Mouse (Mus musculus) cerebellum, postnatal 4 days (tissue): ENCODE data around the gene Abhd5.

Source experiments
- DNase-seq, 2 experiments: peaks; one replicate each; pipeline ENCODE4 v3.0.0; 2022; ENCODE audit warnings: low spot score in 2 of 2, mixed read lengths in 1 of 2

Gene Abhd5

DNA sequence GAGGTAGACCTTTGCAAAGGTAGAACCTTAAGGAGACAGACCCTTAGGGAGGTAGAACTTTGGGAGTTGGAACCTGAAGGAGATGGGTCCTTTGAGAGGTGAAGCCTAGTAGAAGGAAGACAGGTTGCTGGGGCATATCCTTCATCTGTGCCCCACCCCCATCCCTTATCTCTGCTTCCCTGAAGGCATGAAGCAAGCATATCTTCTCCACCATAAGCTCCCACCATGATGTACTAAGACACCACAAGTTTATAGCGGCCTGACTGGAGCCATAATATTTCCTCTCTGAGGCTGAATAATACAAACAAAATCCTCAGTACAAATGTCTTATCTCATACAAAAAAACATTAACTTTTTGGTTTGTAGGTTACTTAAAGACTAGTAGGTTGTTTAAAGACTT, 3.5 kb upstream of the Abhd5 start:
- no peak for DNase-seq

DNA sequence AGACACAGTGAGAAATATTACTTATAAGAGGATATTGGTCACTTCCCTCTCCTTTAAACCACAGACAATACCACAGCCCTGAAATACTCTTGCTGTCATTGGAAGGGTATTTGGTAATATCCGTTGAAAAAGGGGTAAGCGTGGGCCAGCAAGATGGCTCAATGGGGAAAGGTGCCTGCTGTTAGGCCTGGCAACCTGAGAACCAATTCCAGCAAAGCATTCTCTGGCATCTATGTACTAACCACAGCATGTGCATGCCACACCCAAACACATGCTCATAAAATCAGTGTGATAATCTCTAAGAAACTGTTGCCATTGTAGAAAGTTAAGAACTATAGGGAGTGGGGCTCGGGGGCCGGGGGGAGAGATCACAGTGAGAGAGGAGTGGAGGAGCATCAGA, 2.1 kb upstream of the Abhd5 start:
- no peak for DNase-seq

DNA sequence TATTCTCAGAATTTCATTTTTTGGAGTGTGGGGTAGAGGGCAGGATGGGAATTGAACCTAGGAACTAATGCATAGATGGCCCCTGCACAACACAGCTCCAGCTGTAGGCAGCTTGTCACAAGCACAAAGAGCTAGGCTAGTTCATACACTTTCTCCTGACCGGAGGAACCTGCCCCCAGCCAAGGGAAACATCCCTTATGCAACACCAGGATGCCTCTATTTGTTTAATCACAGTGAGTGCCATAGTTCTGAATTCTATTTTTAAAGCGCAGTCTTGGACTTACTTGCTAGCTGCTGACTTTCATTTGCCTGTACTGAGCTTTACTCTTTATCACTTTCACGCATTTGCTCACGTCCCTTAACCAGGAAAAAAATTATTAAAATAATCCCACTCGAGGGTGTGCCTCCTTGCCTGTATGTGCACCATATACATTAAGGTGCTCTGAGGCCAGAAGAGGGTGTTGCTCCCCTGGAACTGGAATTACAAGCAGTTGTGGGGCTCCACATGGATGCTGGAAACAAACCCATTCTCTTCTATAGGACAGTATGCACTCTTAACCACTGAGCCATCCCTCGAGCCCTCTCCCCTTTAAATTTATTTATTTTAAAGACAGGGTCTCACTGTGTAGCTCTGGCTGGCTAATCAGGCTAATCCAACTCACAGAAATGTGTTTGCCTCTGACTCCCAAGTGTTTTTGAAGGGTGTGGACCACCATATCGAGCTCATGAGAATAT, 845 bp upstream of the Abhd5 start:
- no peak for DNase-seq

DNA sequence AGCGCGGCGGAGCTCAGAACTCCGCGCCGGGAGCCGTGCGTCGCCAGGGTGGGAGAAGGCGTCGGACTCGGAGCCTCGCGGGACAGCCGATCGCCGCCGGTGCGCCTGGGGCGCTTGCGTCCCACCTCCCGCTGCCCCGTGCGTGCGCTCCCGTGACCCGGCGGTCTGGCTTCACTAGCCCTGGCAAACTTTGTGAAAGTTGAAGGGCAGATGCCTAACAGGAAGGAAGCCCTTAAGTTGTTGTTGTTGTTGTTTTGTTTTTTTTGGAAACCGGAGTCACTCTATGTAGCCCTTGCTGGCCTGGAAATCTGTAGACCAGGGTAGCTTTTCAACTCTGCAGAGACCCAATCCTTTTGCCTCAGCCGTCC, 601 bp downstream of the Abhd5 start:
- DNase-seq, result no peak

DNA sequence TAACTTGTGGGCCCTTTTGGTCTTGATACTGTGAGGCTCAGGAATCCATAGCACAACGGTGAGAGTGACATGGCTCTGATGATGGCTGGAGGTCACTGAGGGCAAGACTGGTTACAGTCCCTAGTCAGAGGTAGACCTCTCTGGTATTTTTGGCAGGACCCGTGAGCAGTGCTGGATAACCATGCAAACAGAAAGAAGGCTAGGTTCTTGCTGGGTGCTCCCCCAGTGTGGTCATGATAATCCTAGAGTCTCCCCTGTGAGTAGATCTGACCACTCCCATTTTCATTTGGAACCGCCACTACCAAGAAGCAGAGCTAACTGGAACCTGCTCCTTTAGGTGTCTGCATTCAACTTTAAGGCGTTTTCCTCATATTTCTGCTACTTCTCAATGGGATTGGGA, 1.5 kb downstream of the Abhd5 start:
- no peak for DNase-seq

DNA sequence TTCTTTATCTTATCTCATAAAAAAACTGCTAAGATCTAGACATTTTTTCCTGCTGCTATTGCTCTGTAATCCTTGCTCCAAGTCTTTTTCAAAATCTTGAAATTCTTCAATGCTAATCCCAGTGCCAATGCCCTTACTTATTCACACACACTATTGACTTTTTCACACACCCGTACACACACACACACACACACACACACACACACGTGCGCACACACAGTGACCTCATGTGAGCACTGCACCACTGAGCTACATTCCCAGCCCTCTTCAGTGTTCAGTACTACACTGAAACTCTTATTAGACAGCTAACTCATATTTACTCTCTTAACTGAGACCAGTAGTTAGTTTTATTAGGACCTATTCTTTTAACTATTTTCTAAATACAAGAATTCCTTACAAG, 2.8 kb downstream of the Abhd5 start:
- no peak for DNase-seq

DNA sequence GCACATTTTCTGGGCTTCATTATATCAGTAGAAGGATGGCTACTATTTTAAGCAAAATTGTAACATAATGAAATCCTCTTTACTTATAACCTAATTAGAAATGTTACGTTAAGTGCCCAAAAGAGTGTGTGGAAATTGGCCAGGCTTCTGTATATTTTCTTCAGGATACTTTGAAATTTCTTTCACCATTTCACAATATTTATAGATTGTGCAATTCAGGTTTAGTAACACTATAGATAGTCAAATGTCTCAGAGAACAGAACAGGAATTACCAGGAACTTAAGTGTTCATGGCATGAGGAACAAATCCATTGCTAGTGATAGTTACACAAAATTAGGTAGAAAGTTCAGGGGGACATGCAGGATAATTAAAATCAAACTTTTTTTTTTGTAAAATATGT, 5.7 kb downstream of the Abhd5 start:
- DNase-seq, result no peak

DNA sequence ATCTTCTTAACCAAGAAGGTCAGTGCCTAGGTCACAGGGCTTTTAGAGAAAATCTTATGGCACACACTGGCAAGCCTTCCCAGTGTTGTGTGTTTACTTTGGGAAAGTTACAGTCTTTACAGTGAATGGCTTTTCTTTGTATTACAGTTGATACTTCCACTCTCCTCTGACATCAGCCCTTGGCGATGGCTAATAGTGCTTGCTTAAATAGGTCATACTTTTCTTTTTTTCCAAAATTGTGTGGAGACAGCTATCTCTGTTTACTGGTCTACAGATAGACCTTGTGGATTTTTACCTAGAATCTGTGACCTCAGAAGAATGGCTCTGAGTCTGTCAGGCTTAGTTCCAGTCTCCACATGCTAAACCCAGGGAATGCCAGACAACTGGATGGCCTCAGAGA, 6.2 kb downstream of the Abhd5 start:
- no peak for DNase-seq

DNA sequence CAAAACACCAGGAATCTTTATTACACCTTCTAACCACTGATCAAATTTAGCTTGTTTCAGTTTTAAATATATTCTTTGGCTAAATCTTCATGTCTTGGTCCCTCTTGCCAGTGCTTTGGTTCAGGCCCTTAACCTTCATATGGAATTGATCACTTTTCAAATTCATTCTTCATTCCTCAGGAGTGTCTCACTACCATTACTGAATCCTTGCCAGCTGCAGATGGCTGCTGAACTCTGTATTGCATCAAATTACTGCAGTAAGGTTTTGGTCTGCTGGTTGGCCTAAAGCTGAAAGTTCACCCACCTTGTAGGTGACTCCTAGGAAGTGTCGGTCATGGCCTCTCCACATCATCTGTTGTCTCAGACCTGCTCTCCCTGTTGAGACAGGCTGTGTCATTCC, 12.8 kb downstream of the Abhd5 start:
- no peak for DNase-seq

DNA sequence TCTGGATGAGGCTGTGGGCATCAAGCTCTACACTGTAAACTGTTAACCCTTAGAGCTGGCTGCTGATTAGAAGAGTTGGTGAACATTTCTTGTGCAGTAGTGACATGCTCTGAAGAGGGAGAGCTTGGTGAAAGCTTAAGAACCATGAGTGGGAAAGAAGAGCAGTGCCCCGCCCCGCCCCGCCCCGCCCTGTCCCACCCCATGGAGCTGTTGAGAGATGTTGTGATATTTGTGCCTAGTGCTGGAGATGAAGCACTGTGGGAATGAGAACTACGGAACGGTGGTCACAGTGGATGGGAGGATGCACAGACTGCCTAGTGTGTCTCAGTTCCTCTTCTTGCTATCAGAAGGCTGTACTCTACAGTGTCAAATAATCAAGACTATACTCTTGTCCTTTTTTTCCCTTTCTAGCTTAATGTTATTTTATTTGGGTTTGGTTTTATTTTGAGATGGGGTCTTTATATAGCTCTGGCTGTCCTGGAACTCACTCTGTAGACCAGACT, 18.9 kb downstream of the Abhd5 start:
- no peak for DNase-seq

DNA sequence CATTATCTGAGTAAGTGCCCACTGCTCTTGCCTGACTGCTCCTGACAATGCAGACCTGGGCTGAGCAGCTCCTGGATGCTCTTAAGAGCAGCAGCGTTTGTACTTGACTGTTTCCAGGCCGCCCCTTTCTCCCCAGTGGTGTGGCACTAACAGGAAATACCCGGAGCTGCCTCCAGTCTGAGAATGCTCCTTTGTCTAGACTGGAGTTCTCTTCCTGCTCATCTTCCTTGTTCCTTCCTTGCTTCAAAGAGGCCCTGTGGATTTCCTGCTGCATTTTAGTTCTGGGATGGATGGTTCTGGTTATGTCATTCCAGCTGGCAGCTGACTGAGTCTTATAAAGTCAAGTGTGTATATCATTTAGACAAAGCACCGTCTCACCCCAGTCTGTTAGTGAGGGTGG, 21.1 kb downstream of the Abhd5 start:
- DNase-seq, result no peak

DNA sequence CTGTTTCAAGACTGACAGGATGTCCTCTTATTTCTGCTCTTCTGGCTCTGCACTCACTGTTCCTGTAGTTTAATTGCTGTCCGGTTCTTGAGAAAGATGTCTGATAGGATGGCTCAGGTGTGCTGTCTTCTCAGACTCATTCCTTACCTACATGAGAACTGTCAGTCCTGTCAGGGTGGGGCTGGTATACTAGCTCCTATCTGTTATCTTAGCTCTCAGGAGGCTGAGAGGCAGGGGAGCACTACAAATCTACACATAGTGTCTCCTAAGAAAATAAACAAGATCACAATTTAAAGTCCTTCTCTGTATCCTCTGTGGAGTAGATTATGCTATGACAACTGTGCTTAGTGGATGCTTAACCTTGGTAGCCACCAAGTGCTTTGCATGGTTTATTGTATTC, 21.6 kb downstream of the Abhd5 start:
- DNase-seq, result no peak

DNA sequence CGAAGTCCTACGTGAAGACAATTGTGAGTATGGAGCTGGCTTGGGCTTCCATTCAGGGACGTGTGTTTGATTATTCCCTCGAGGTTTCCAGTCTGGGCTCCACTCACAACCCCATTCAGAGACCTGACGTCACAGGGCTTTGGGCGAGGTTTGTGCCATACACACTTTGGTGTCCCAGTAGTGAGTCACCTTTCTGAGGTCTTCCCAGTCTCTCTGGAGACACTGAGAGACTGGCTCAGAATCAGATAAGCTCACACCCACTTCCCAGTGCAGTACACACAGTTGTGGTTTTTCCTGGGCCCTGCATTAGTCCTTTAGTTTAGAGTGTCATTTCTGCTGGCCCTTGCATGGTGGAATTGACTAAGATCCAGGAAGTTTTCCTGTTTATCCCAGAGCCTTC, 27.6 kb downstream of the Abhd5 start:
- DNase-seq, result no peak

DNA sequence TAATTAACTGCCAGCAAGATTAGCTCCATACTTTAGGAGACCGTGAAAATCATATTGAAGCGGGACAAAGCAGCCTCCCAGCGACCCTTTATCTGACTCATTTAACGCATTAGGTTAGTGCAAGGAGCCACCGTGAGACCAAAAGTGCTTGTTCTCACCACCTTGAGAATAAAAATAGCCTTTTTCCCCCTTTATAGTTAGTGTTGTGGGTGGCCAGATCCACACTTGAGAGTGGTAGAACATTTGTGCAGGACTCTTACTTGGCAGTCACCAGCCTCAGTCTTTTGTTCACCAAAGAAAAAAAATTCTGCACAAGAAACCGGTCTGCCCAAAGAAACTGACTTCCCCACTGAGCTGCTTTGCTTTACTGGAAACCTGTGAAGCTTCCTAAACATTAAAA, 29.6 kb downstream of the Abhd5 start:
- no peak for DNase-seq

DNA sequence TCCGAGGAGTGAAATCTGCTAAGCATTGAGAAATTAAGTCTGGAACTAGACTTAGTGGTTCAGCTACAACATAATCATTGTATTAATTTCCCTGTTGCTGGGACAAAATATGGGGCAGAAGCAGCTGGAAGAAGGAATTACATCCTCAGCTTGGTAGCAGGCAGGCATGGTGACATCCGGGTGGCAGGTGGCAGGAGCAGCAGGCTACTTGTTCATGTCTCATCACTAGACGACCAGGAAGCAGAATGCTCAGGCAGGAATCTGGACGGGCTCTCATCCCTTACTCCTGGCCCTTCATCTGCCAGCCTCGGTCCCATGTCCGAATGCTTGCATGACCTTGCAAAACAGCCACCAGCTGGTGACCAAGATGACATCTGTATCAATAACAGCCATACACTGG, 30.6 kb downstream of the Abhd5 start:
- no peak for DNase-seq

DNA sequence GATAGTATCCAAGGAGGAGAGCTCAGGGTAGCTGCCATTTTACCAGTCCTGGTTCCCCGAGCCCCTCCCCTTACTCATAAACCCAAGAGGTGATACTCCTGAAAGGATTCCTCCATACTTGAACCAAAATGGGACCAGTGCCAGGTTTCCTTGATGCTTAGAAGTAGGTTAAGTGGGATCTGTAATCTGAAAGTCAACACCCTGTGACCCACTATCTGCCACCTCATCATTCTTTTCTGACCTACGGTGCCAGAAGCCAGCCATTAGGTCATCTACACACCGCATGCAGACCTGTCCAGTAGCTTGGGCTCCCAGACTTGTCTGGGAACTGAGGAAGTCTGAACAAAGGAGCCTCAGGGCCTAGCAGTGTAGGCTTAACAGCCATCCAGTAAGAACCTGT, 34.6 kb downstream of the Abhd5 start:
- DNase-seq, result no peak

DNA sequence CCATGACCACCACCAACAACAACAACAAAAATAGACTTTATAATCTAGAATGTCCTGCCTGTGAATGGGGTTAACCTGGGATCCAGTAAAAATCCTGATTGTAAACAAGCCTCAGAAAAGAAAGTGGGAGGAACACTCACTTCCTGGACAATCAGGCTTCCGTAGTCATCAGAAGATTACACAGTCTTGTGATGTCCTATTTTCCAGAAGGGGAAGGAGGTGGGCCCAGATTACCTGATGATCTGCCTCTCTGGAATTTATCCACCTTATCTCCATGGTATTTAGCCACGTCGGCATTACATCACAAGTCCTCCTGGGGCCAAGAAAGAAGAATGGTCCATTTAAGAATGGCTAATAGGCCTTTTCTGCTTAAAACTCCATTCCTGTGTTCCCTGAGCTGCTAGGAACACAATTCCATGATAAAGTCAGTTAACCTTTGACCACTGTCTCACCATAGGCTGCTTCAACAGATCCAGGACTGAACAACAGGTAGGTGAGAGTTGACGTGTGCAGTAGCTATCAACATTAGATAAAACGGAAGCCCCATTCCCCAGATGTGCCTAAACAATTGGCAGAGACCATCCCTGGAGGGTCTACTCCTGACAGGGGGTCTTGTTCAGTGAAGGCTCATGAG, 38.0 kb downstream of the Abhd5 start:
- no peak for DNase-seq

DNA sequence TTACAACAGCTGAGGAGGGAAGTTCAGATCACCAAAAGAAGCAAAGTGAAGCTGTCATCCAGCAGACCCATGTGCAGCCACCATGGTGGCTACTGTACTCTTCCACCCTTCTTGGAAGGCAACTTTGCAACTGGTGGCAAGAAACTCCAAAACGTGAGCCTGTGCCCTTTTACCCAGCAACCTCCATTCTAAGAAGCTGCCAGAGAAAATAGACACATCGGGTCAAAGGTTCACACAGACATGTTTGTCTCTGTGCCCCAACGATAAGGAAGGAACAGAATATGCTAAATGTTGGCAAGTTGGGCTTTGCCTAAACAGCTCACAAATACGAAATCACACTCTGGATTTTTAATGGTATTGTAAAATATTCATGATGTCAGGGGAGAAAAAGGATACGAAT, 44.4 kb downstream of the Abhd5 start:
- DNase-seq, result no peak

DNA sequence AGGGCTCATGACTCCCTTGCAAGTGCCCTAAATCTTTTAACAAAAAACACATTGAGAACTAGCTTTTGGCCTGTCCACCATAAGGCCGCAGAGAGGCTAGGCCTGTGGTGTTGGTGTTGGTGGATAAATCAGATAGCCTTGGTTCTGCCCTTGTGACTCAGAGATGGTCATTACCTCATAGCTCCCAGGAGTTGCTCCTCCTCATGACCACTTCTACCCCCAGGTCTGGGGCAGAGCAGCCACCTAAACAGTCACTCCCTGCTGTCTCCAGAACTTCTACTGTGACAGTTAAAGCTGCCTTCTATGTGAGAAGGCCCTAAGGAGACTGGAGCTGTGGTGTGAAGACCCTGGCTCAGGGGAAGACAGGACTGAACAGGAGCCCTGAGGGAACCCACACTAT, 45.7 kb downstream of the Abhd5 start:
- no peak for DNase-seq

DNA sequence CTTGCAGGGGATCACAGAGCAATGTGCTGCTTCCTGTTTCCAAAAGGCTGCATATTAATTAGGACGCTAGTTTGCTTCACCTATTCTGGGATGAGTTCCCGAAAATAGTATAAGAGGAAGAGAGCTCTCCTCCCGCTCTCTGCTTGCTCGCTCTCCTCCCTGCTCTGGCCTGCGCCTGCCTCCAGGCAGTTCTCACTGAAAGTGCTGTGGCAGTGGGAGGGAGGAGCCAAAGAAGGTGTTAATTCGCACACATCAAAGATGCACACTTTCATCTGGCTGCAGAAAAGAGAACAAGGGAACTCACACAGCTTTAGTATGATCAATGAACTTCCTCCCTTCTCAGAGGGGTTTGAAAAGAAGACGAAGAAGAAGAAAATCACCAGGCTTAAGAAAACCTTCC, 47.3 kb downstream of the Abhd5 start:
- no peak for DNase-seq

DNA sequence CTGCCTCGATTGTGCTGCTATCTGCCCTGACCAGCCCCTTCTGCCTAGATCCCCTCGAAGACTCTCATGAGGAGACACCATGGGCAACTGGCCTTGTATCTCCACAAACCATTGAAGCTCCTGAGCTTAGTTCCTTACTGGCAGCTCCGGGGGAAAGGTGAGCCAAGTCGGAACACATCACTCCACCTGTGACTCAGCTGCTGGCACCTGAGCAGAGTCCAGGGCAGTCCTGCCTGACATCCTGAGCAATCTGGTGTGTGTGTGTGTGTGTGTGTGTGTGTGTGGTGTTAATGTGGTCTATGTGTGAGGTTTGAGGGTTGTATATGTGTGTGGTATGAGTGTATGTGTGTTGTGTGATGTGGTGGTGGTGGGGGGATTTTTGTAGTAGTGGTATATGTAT, 49.8 kb downstream of the Abhd5 start:
- DNase-seq, result no peak

DNA sequence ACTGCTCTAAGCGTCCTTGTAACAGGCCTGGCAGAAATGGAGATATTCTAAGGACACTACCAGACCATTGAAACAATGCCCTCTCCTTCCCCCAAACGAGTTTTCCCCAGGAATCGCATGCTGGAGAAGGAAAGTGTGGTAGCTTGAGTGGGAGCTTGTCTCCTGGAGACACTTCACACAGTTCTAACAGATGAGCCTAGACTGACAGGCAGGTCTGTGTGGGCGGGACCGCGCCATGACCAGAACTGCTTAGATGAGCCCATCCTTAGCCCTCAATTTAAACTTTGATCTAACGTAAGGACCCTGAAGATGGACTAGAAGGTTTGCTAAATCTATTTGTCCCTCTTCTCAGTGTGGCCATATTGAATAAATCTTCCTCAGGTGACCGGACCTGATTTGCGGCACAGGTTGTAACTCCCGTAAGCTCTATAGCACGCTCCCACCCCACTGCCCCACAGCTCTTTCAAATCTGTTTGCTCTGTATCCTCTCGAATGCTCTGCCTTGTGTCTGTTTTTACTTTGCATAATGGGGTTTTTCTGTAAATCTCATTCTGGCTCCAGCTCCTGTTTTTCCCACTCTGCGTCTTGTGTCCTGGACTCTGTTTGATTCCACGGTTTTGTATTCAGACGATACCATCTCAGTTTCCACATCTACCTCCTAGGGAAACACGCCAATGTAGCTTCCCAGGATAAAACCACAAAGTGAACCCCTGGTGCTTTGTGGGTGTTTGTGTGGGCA, 59.2 kb downstream of the Abhd5 start:
- no peak for DNase-seq

DNA sequence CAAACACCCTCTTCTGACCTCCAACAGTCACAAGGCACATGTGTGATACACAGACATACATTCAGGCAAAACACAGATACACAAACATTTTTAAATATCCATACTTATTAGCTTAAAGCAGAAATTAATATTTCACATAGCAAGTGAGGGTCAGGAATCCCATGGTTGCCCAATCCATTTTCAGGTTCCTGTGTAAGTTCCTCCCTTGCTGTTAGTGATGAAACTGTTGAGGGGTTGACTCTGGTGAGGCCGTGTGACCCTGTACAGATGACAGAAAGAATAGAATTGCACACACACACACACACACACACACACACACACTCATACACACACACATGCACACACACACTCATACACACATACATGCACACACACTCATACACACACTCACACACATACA, 63.2 kb downstream of the Abhd5 start:
- no peak for DNase-seq
